Mouse (Mus musculus) megakaryocyte, embryonic 14.5 days (primary cell): ENCODE measurements at regions not wholly inside any gene's neighbourhood (a gene's known extent, or its start where the extent isn't known, plus 50 kb on each side); places are given as distances from the start of the nearest gene placed in this dataset.
A peak's percentile ranks its signal among the peaks of the same experiment; 100 is the strongest.

Experiments
- H3K27me3 ChIP-seq: replicated peaks from 2 replicates; pipeline ENCODE3; 2012; ENCODE audit warnings: inconsistent platforms
- H3K36me3 ChIP-seq: replicated peaks from 2 replicates; pipeline ENCODE3; 2012; ENCODE audit warnings: low read length, inconsistent platforms, mixed read lengths
- H3K4me1 ChIP-seq: 2 replicates; pipeline ENCODE4 v1.6.1; 2012; ENCODE audit warnings: inconsistent platforms
- H3K4me3 ChIP-seq: replicated peaks from 2 replicates; pipeline ENCODE3; 2012; ENCODE audit warnings: moderate library complexity, mild to moderate bottlenecking, inconsistent platforms
- H3K9me3 ChIP-seq: 2 replicates; pipeline ENCODE4 v1.6.1; 2012; ENCODE audit warnings: inconsistent platforms
- FLI1 ChIP-seq: IDR thresholded peaks from 2 replicates; pipeline ENCODE4 v1.6.1; 2012; ENCODE audit warnings: low read length, inconsistent platforms, mixed read lengths
- GATA1 ChIP-seq: IDR thresholded peaks from 3 replicates; pipeline ENCODE4 v1.6.1; 2012; ENCODE audit warnings: mixed read lengths, low read length, inconsistent platforms, borderline replicate concordance

DNA sequence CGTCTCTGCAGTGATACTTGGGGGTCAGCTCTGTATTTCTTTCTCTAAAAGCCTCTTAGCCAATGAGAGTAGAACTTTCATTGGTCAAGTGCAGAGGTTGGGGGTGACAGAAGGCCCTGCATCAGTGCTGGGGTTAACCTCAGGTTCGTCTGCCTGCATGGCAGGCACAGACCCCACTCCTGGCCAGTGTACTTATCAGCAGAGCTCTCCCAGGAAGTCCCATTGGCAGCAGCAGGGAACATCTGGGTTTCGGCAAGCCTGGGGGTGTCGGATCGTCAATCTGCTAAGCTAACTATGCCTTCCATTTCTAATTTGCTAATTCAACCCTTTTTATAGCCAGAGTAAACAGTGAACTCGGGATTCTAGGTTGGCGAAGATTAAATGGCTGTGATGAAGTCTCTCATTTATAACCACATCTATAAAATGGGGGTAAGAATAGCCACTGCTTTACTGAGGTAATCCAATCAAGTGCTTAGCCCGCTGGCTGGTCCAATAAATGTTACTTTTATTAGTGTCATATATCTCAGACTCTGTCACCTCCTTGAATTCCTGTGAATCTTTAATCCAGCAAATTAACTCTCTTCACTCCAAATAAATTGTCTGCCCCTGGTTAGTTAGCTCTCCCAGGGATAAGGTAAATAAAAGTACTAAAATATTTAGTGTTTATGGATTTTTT is 135.5 kb upstream of the Mrps10 start:
- no peak overlapping the region for H3K4me3 ChIP-seq
- H3K27me3 ChIP-seq, result peaks cover 2% of the 10 kb centered on the region
- H3K9me3 ChIP-seq, result peaks cover 17% of the 10 kb centered on the region
- H3K36me3 ChIP-seq, result peaks cover 78% of the 10 kb centered on the region
- peaks cover 7% of the 10 kb centered on the region for H3K4me1 ChIP-seq
- TF ChIP-seq GATA1 (no peak), FLI1 (no peak)

GRCm38 (mm10) chr17:47230715-47231114 is 138.0 kb upstream of the Mrps10 start:
- Histone ChIP-seq H3K36me3 (peaks cover 67% of the 10 kb centered on the region), H3K4me1 (peaks cover 27% of the 10 kb centered on the region), H3K4me3 (no peak overlapping the region), H3K27me3 (no peaks in the 10 kb centered on the region), H3K9me3 (peaks cover 17% of the 10 kb centered on the region)
- TF ChIP-seq FLI1, result no peak
- TF ChIP-seq GATA1, result no peak

DNA sequence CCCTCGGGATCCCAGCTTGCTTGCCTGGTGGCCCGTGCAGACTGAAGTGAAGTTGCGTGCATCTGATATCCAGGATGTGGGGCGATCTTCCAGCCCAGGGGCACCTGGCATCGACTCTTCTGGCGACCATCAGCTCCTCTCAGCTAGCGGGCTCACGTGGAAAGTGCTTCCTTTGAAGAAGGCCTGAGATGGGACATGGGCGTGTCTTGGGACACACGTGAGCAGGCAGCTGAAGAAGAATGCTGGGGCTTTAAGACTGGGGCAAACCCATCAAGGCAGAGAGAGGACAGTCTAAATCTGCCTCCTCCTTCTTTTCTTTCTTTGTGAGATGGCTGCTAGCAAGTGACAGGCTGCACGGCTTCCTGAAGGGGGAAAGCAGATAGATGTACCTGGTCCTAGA is 142.3 kb upstream of the Mrps10 start:
- TF ChIP-seq FLI1 (no peak), GATA1 (no peak)
- Histone ChIP-seq H3K4me1 (peaks cover 68% of the 10 kb centered on the region), H3K4me3 (no peak overlapping the region), H3K27me3 (no peaks in the 10 kb centered on the region), H3K36me3 (peaks cover 39% of the 10 kb centered on the region), H3K9me3 (peaks cover 17% of the 10 kb centered on the region)

DNA sequence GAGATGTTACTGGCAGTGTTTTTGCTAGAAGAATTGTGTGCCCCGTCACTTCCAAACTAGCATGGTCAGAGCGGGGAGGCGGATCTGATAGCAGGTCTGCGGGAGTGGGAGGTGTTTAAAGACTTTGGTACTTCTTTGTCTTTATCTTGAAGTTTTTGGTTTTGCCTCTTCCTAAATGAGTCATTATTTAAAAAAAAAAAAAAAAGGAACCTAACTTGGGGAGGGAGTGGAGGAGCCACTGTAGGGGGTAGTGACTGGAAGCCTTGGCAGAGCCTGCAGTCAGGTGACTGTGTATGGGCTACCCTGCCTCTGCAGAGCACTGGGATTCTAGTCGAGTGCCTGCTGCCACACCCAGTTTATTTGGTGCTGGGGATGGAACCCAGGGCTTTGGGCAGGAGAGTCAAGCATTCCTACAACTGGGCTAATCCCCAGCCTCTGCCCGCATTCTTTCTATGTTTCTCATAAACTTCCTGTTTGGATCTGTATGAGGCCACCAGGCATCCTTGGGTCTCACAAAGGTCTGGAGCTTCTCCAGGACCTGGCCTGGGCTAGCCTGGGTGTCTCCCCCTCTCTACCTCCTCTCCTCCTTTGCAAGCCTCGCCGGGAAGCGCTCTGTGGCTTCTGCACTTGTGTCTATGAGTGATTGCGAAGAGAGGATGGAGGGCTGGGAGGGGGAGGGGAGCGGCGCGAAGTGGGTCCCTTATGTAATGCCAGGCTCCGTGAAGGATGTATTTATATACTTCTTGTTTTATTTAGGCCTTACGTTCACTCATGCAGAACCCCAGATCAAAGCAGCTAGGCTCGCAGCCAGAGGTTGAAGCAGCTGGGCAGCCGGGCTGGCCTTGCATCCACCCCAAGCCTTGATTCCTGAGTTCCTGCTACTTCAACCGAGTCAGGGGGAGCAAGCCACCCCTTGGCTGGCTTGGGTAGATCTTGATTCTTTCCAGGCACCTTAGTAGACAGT is 143.1 kb upstream of the Mrps10 start:
- H3K4me1 ChIP-seq, result peaks cover 76% of the 10 kb centered on the region
- H3K36me3 ChIP-seq, result peaks cover 31% of the 10 kb centered on the region
- H3K4me3 ChIP-seq, result peak overlapping the region; percentile 80
- no peaks in the 10 kb centered on the region for H3K27me3 ChIP-seq
- peaks cover 11% of the 10 kb centered on the region for H3K9me3 ChIP-seq
- TF ChIP-seq FLI1 (no peak), GATA1 (peak; percentile 53; the same call in 1 of the 3 replicates)

DNA sequence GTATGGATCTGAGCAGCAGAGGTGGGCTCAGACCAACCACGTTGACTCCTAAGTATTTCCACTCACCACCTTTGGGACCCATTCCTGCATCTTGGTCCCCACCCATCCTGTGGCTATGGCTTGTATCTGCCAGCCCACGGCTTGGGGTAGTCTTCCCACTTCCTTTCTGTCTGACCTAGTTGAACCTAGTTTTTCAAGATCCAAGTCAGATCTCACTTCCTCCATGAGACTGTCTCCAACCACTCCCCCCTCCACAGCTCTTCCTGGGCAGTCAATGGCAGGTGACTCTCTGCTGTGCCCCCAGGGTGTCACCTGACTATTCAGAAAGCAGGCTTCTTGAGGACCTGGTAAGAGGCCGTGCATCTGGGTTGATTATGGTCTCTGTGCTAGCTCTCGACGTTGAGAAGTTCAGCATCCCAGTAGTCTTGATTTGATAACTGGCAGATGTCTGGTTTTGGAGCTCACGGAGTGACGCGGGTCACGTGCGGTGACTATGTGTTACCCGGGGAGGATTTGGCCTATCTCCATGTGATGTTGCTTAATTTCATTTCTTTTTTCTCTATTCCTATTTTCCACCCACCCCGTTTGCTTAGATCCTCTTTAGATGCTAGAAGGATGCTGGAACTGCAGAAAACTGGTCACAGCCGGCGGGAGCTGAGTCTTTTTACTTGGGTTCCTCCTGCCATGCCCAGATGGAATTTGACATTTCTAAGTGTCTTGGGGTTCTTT is 147.5 kb upstream of the Mrps10 start:
- no peak for TF ChIP-seq GATA1
- Histone ChIP-seq H3K36me3 (peaks cover 7% of the 10 kb centered on the region), H3K9me3 (no peaks in the 10 kb centered on the region), H3K27me3 (no peaks in the 10 kb centered on the region), H3K4me3 (no peak overlapping the region), H3K4me1 (peaks cover 90% of the 10 kb centered on the region)

GRCm38 (mm10) chr17:47219846-47220245 is 148.8 kb upstream of the Mrps10 start:
- Histone ChIP-seq H3K9me3 (no peaks in the 10 kb centered on the region), H3K4me1 (peaks cover 87% of the 10 kb centered on the region), H3K36me3 (peaks cover 7% of the 10 kb centered on the region), H3K4me3 (no peak overlapping the region), H3K27me3 (no peaks in the 10 kb centered on the region)
- no peak for TF ChIP-seq FLI1

DNA sequence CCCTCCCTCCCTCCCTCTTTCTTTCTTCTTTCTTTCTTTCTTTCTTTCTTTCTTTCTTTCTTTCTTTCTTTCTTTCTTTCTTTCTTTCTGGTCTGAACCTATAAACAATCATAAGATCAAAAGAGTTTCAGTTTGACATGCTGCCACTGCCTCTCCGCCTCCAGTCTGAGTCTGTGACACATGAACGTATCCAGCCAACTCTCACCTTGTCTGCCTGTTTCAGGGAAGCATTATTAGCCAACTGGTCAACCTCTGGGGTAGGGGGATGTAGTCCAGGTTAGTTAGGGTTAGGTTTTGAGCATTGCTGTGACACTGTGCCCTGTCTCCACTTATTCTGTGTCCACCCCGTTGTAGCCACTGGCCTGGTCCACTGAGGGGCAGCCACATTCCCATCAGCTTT is 152.2 kb upstream of the Mrps10 start:
- TF ChIP-seq GATA1 (no peak), FLI1 (no peak)
- Histone ChIP-seq H3K27me3 (no peaks in the 10 kb centered on the region), H3K36me3 (no peaks in the 10 kb centered on the region), H3K4me3 (no peak overlapping the region), H3K4me1 (peaks cover 85% of the 10 kb centered on the region), H3K9me3 (no peaks in the 10 kb centered on the region)

DNA sequence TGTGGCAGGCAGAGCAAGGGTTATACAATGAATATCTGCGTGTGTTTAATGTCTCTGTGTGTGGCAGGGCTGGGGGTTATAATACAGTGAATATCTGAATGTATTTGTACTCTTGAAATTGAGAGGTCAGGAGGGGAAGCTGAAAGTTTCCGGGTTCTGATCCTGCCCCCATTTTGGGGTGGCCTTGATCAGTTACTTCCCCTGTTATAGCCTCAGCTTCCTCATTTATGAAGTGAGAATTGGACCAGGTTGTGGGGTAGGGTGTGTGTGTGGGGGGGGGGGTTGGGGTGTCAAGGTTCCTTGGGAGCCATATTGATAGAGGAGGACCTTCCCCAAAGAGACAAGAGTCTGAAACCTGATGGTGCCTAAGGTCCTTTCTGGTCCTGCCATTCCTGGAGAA is 152.8 kb upstream of the Mrps10 start:
- no peak overlapping the region for H3K4me3 ChIP-seq
- H3K4me1 ChIP-seq, result peaks cover 81% of the 10 kb centered on the region
- H3K27me3 ChIP-seq, result no peaks in the 10 kb centered on the region
- no peaks in the 10 kb centered on the region for H3K36me3 ChIP-seq
- H3K9me3 ChIP-seq, result no peaks in the 10 kb centered on the region
- TF ChIP-seq GATA1 (no peak), FLI1 (no peak)

- peak overlapping the region; percentile 80 for H3K4me3 ChIP-seq
These were observed 154.6 kb upstream of the Mrps10 start for GRCm38 (mm10) chr17:47214111-47214510.

More at GRCm38 (mm10) chr17:47214111-47214510, 154.6 kb upstream of the Mrps10 start:
- TF ChIP-seq GATA1, result no peak
- no peaks in the 10 kb centered on the region for H3K9me3 ChIP-seq
- no peaks in the 10 kb centered on the region for H3K36me3 ChIP-seq
- H3K27me3 ChIP-seq, result no peaks in the 10 kb centered on the region
- peaks cover 67% of the 10 kb centered on the region for H3K4me1 ChIP-seq
